ENCODE assay signal across 14 mouse cellular contexts in genomic region chr19:56162156-56162555, GRCm38 (mm10).
A peak's percentile ranks its signal among the peaks of the same experiment; 100 is the strongest.
DNase-seq lines count a peak whose midpoint lies in the region; ATAC-seq lines count a peak whose summit lies in the region.
"Had no signal": no experiment of that assay in that cellular context is flagged by ENCODE, and none has a peak within 500 bp of the region (broad histone marks: within the 10 kb centered on the region; RNA-seq: fewer than 3 reads in every experiment).

No protein-coding gene starts in this region.

- H3K4me2 ChIP-seq in limb, embryonic 15.5 days: no peak overlapping the region
- H3K4me2 ChIP-seq: heart, embryonic 15.5 days; liver, embryonic 12.5 days; stomach, embryonic 15.5 days had no signal

- DNase-seq in limb, embryonic 10.5 days (ENCODE audit: low spot score): no peak
- DNase-seq in gastrocnemius, adult 8-10 months (ENCODE audit: low spot score in 2 of 2): peak; percentile 41 to 67
- DNase-seq in gastrocnemius, postnatal 4 days (ENCODE audit: low spot score in 2 of 2): peak; percentile 23 to 73
- peak; percentile 48 for DNase-seq in lung, postnatal 25 days (ENCODE audit: low spot score)
- no peak for DNase-seq in layer of hippocampus, postnatal 10 days (ENCODE audit: low spot score in 2 of 2)
- DNase-seq in embryo, embryonic 11 days: no peak
- DNase-seq: adrenal gland, postnatal 36 days; forebrain, postnatal 0 days; kidney, postnatal 36 days; thymus, postnatal 25 days had no signal

- 0 out of 2 replicates have a peak overlapping the region, but pooled peaks have one; percentile 38 for H3K27ac ChIP-seq in limb, embryonic 15.5 days
- no peak overlapping the region for H3K27ac ChIP-seq in limb, embryonic 10.5 days
- H3K27ac ChIP-seq: heart, embryonic 15.5 days; liver, embryonic 12.5 days; stomach, embryonic 15.5 days had no signal

- H3K9me3 ChIP-seq in limb, embryonic 15.5 days: no peaks in the 10 kb centered on the region; the same call in 1 of the 2 replicates
- no peaks in the 10 kb centered on the region for H3K9me3 ChIP-seq in limb, embryonic 10.5 days (replicated peaks)
- H3K9me3 ChIP-seq: heart, embryonic 15.5 days; liver, embryonic 12.5 days; stomach, embryonic 15.5 days had no signal

- no peak for ATAC-seq in limb, embryonic 15.5 days (ENCODE audit: insufficient number of reproducible peaks, low FRiP score, low TSS enrichment, low read depth)
- ATAC-seq: forebrain, postnatal 0 days; liver, embryonic 12.5 days had no signal

- no peaks in the 10 kb centered on the region for H3K36me3 ChIP-seq in limb, embryonic 15.5 days
- H3K36me3 ChIP-seq in limb, embryonic 10.5 days: no peaks in the 10 kb centered on the region
- H3K36me3 ChIP-seq: heart, embryonic 15.5 days; liver, embryonic 12.5 days; stomach, embryonic 15.5 days had no signal

- H3K4me1 ChIP-seq in limb, embryonic 15.5 days: no peaks in the 10 kb centered on the region
- peaks cover 11% of the 10 kb centered on the region for H3K4me1 ChIP-seq in limb, embryonic 10.5 days
- H3K4me1 ChIP-seq: heart, embryonic 15.5 days; liver, embryonic 12.5 days; stomach, embryonic 15.5 days had no signal

- no peaks in the 10 kb centered on the region for H3K27me3 ChIP-seq in limb, embryonic 15.5 days
- H3K27me3 ChIP-seq in limb, embryonic 10.5 days (ENCODE audit: low read depth, poor library complexity, severe bottlenecking): peaks cover 9% of the 10 kb centered on the region; the same call in 1 of the 2 replicates
- H3K27me3 ChIP-seq: heart, embryonic 15.5 days; liver, embryonic 12.5 days; stomach, embryonic 15.5 days had no signal

- 72% methylated on average over 3 of the region's 3 CpGs for WGBS in limb, embryonic 15.5 days
- 92% methylated on average over 3 of the region's 3 CpGs for WGBS in limb, embryonic 10.5 days

- no peak overlapping the region for H3K4me3 ChIP-seq in limb, embryonic 15.5 days
- no peak overlapping the region for H3K4me3 ChIP-seq in limb, embryonic 10.5 days
- H3K4me3 ChIP-seq: heart, embryonic 15.5 days; liver, embryonic 12.5 days; stomach, embryonic 15.5 days had no signal

- H3K9ac ChIP-seq in limb, embryonic 15.5 days: no peak overlapping the region
- H3K9ac ChIP-seq: forebrain, postnatal 0 days; heart, embryonic 15.5 days; liver, embryonic 12.5 days; stomach, embryonic 15.5 days had no signal

Comparison
In these comparisons a context has a peak if more than half of its experiments do, and no peak if none do; other contexts are left out.
1. DNase-seq: peak in gastrocnemius, adult 8-10 months (2 of 2), gastrocnemius, postnatal 4 days (2 of 2) and lung, postnatal 25 days (single experiment); none in limb, embryonic 10.5 days (single experiment), layer of hippocampus, postnatal 10 days (0 of 2) and embryo, embryonic 11 days (single experiment).